Mouse (Mus musculus) ES-Bruce4 (cell line): ENCODE data around the gene Sde2.

ENCODE experiments used
- CTCF ChIP-seq: IDR thresholded peaks from one replicate; pipeline ENCODE4 v1.8.1; 2011; ENCODE audit warnings: low read depth, low read length
- EP300 ChIP-seq: IDR thresholded peaks from 2 replicates; pipeline ENCODE4 v1.6.1; 2011; ENCODE audit warnings: low read depth, low read length; ENCODE audit not compliant: insufficient read depth
- POLR2A ChIP-seq: IDR thresholded peaks from one replicate; pipeline ENCODE4 v1.8.1; 2011; ENCODE audit warnings: low read length; ENCODE audit not compliant: insufficient read depth

DNA sequence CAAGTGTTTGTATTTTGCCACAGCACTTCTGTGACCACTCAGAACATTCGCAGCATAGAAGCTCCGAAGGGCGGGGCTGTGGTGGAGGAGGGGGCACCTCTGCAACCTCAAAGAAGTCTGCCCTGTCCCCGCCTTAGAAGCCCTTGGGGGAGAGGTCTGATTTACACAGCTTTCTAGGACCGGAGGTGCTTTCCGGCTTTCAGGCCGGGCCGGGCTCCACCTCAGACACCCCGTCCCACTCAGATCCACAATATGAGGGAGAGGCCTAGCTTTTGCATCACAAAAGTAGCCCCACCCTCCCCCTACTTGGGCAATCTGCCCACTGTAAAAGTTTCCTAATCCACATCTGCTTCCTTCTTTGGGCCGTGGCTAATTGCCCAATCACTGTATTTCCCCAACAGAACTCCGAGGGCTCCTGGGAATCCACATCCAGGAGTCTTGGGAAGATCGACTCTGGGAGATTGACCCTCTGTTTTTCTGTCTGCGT lies 37.7 kb downstream of the Sde2 start:
- TF ChIP-seq POLR2A (no peak), CTCF (no peak), EP300 (peak; percentile 97)
